Mouse (Mus musculus) heart, adult 2 months (tissue): ENCODE measurements around the gene Boll.

Source experiments
- CTCF ChIP-seq: fragments of 200-600 bp; IDR thresholded peaks from 2 replicates; pipeline ENCODE4 v1.8.1; 2022; ENCODE audit warnings: antibody characterized with exemption, mild to moderate bottlenecking, moderate library complexity
- POLR2A ChIP-seq: fragments of 200-500 bp; IDR thresholded peaks from 2 replicates; pipeline ENCODE4 v1.6.1; 2011; ENCODE audit warnings: mild to moderate bottlenecking, low read depth, low read length, control low read depth; ENCODE audit not compliant: insufficient read depth

- TF ChIP-seq CTCF, result no peak
- TF ChIP-seq POLR2A, result no peak
Observed at GRCm38 (mm10) chr1:55237643-55238161, 125.6 kb downstream of the Boll start.
